25 mouse cellular contexts compared by ENCODE assay signal in the genomic region with DNA sequence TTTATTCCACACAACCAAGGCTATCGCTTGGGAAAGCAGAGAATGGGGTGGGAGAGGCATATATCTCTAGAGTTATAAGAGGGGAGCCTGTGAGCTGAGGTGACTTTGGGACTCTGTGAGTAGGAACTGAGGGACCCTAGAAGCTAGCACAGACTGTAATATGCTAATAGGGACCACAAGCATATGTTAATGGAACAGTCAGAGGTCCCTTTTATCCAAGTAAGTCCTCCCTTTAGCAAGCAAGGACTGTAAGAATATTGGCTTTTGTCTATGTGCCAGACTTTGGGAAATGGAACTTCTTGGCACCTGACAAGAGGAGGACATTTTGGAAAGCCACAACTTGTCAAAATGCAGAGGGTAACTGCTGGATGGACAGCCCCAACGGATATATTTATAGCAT. TPM values are rescaled to one million over a fixed set of nuclear protein-coding genes. Genes with fewer than 3 reads are reported as not detected.
A peak's percentile ranks its signal among the peaks of the same experiment; 100 is the strongest.
DNase-seq lines count a peak whose midpoint lies in the region; ATAC-seq lines count a peak whose summit lies in the region.
"Had no signal": no experiment of that assay in that cellular context is flagged by ENCODE, and none has a peak within 500 bp of the region (broad histone marks: within the 10 kb centered on the region; RNA-seq: fewer than 3 reads in every experiment).

No protein-coding gene starts in this region.

- no peak overlapping the region for H3K9ac ChIP-seq in intestine, embryonic 14.5 days (ENCODE audit: low read length)
- H3K9ac ChIP-seq in intestine, embryonic 16.5 days (ENCODE audit: low read depth, low read length) = no peak overlapping the region
- H3K9ac ChIP-seq in neural tube, embryonic 15.5 days (replicated peaks) = no peak overlapping the region
- H3K9ac ChIP-seq in embryonic facial prominence, embryonic 13.5 days = no peak overlapping the region
- no peak overlapping the region for H3K9ac ChIP-seq in stomach, embryonic 16.5 days (ENCODE audit: low read length)
- H3K9ac ChIP-seq: forebrain, embryonic 12.5 days; hindbrain, embryonic 15.5 days; neural tube, embryonic 12.5 days had no signal

- H3K4me3 ChIP-seq in intestine, embryonic 14.5 days (ENCODE audit: low read depth, low read length) = no peak overlapping the region
- H3K4me3 ChIP-seq in intestine, embryonic 16.5 days (ENCODE audit: low read length) = no peak overlapping the region
- H3K4me3 ChIP-seq in neural tube, embryonic 15.5 days (replicated peaks) = no peak overlapping the region
- H3K4me3 ChIP-seq in embryonic facial prominence, embryonic 13.5 days = no peak overlapping the region
- H3K4me3 ChIP-seq in stomach, embryonic 16.5 days (replicated peaks; ENCODE audit: low read length) = no peak overlapping the region
- H3K4me3 ChIP-seq: forebrain, embryonic 12.5 days; hindbrain, embryonic 15.5 days; neural tube, embryonic 12.5 days had no signal

- peak overlapping the region; percentile 88; the same call in 1 of the 2 replicates for H3K27ac ChIP-seq in intestine, embryonic 14.5 days (ENCODE audit: low read depth)
- no peak overlapping the region for H3K27ac ChIP-seq in intestine, embryonic 16.5 days (ENCODE audit: low read length)
- H3K27ac ChIP-seq in neural tube, embryonic 15.5 days (replicated peaks) = peak overlapping the region; percentile 48; the same call in 1 of the 2 replicates
- H3K27ac ChIP-seq in embryonic facial prominence, embryonic 13.5 days = peak overlapping the region; percentile 84; the same call in 1 of the 2 replicates
- peak overlapping the region; percentile 48 for H3K27ac ChIP-seq in stomach, embryonic 16.5 days (ENCODE audit: low read length)
- H3K27ac ChIP-seq: forebrain, embryonic 12.5 days; hindbrain, embryonic 15.5 days; macrophage; neural tube, embryonic 12.5 days had no signal

- ATAC-seq in intestine, embryonic 14.5 days (replicated peaks; ENCODE audit: low FRiP score, low TSS enrichment, low read depth) = no peak
- no peak for ATAC-seq in intestine, embryonic 16.5 days
- no peak for ATAC-seq in neural tube, embryonic 15.5 days (ENCODE audit: low FRiP score)
- no peak for ATAC-seq in embryonic facial prominence, embryonic 13.5 days (ENCODE audit: insufficient number of reproducible peaks, insufficient read depth, low FRiP score, low TSS enrichment, low read depth)
- no peak for ATAC-seq in stomach, embryonic 16.5 days (ENCODE audit: insufficient read depth, low FRiP score)
- ATAC-seq: CD4-positive, CD25-positive, alpha-beta regulatory T cell, adult 4 months; Patski had no signal

- H3K36me3 ChIP-seq in intestine, embryonic 14.5 days (ENCODE audit: control insufficient read depth, insufficient read depth, low read length) = peaks cover 3% of the 10 kb centered on the region; the same call in 1 of the 2 replicates
- no peaks in the 10 kb centered on the region for H3K36me3 ChIP-seq in intestine, embryonic 16.5 days (ENCODE audit: control insufficient read depth, insufficient read depth, low read length)
- H3K36me3 ChIP-seq in neural tube, embryonic 15.5 days = no peaks in the 10 kb centered on the region
- H3K36me3 ChIP-seq in embryonic facial prominence, embryonic 13.5 days = 0 out of 2 replicates have a peak, but pooled peaks cover 2% of the 10 kb centered on the region
- no peaks in the 10 kb centered on the region for H3K36me3 ChIP-seq in stomach, embryonic 16.5 days (ENCODE audit: control insufficient read depth, insufficient read depth, low read length)
- H3K36me3 ChIP-seq: forebrain, embryonic 12.5 days; hindbrain, embryonic 15.5 days; neural tube, embryonic 12.5 days had no signal

- 36% methylated on average over 2 of the region's 2 CpGs for WGBS in intestine, embryonic 14.5 days
- 39% methylated on average over 2 of the region's 2 CpGs for WGBS in intestine, embryonic 16.5 days
- WGBS in neural tube, embryonic 15.5 days = 19% methylated on average over 2 of the region's 2 CpGs
- 23% methylated on average over 2 of the region's 2 CpGs for WGBS in embryonic facial prominence, embryonic 13.5 days
- 45% methylated on average over 2 of the region's 2 CpGs for WGBS in stomach, embryonic 16.5 days

- H3K27me3 ChIP-seq in intestine, embryonic 14.5 days (replicated peaks; ENCODE audit: control insufficient read depth, insufficient read depth, low read length) = 0 out of 2 replicates have a peak, but pooled peaks cover 3% of the 10 kb centered on the region
- H3K27me3 ChIP-seq in intestine, embryonic 16.5 days (replicated peaks; ENCODE audit: control insufficient read depth, insufficient read depth, low read length) = no peaks in the 10 kb centered on the region
- 0 out of 2 replicates have a peak, but pooled peaks cover 4% of the 10 kb centered on the region for H3K27me3 ChIP-seq in neural tube, embryonic 15.5 days (replicated peaks)
- peaks cover 8% of the 10 kb centered on the region; the same call in 1 of the 2 replicates for H3K27me3 ChIP-seq in embryonic facial prominence, embryonic 13.5 days
- no peaks in the 10 kb centered on the region for H3K27me3 ChIP-seq in stomach, embryonic 16.5 days (ENCODE audit: control insufficient read depth, insufficient read depth, low read length)
- H3K27me3 ChIP-seq: neural tube, embryonic 12.5 days had no signal

- no peak overlapping the region for H3K4me2 ChIP-seq in intestine, embryonic 14.5 days (ENCODE audit: low read length)
- no peak overlapping the region for H3K4me2 ChIP-seq in intestine, embryonic 16.5 days (ENCODE audit: low read depth, low read length)
- no peak overlapping the region for H3K4me2 ChIP-seq in neural tube, embryonic 15.5 days
- H3K4me2 ChIP-seq in embryonic facial prominence, embryonic 13.5 days = peak overlapping the region; percentile 44; the same call in 1 of the 2 replicates
- H3K4me2 ChIP-seq in stomach, embryonic 16.5 days (ENCODE audit: low read depth, low read length) = no peak overlapping the region
- H3K4me2 ChIP-seq: forebrain, embryonic 12.5 days; midbrain, embryonic 11.5 days had no signal

- no peaks in the 10 kb centered on the region for H3K9me3 ChIP-seq in intestine, embryonic 14.5 days (ENCODE audit: control insufficient read depth, low read length)
- H3K9me3 ChIP-seq in intestine, embryonic 16.5 days (ENCODE audit: control insufficient read depth, low read length) = no peaks in the 10 kb centered on the region
- H3K9me3 ChIP-seq in neural tube, embryonic 15.5 days (replicated peaks) = no peaks in the 10 kb centered on the region
- no peaks in the 10 kb centered on the region for H3K9me3 ChIP-seq in embryonic facial prominence, embryonic 13.5 days
- H3K9me3 ChIP-seq in stomach, embryonic 16.5 days (replicated peaks; ENCODE audit: control insufficient read depth, low read length) = no peaks in the 10 kb centered on the region
- H3K9me3 ChIP-seq: forebrain, embryonic 12.5 days; hindbrain, embryonic 15.5 days; neural tube, embryonic 12.5 days had no signal

- peaks cover 38% of the 10 kb centered on the region for H3K4me1 ChIP-seq in intestine, embryonic 14.5 days (replicated peaks; ENCODE audit: control insufficient read depth, insufficient read depth, low read length)
- H3K4me1 ChIP-seq in intestine, embryonic 16.5 days (ENCODE audit: control insufficient read depth, insufficient read depth, low read length) = peaks cover 27% of the 10 kb centered on the region
- peaks cover 27% of the 10 kb centered on the region for H3K4me1 ChIP-seq in neural tube, embryonic 15.5 days
- peaks cover 41% of the 10 kb centered on the region for H3K4me1 ChIP-seq in embryonic facial prominence, embryonic 13.5 days
- H3K4me1 ChIP-seq in stomach, embryonic 16.5 days (ENCODE audit: control insufficient read depth, insufficient read depth, low read length) = peaks cover 24% of the 10 kb centered on the region

- no peak for DNase-seq in intestine, embryonic 14.5 days (ENCODE audit: low spot score)
- DNase-seq in neural tube, embryonic 10.5 days (ENCODE audit: extremely low spot score, low spot score) = no peak
- DNase-seq in spleen, adult 18-20 months = no peak
- DNase-seq in testis, postnatal 10 days (ENCODE audit: low spot score) = no peak
- DNase-seq: adrenal gland, postnatal 25 days; cerebellum, adult 11 months; cerebellum, postnatal 25 days; gastrocnemius, postnatal 10 days; heart, postnatal 36 days; lung, adult 18-20 months; thymus, adult 2 months had no signal

RNA-seq across cellular contexts. Expression of gene Pgghg, which starts 2.3 kb away (rescaled TPM):
- 26.9 and 29.2 TPM in 2 replicates for polyA plus RNA-seq in intestine, embryonic 14.5 days (2014; fragmentation: Nextera tagmentation; extraction: Ambion mirVana)
- polyA plus RNA-seq in intestine, embryonic 16.5 days (2015; fragmentation: Nextera tagmentation; extraction: Ambion mirVana) = 23.4 and 23.6 TPM in 2 replicates
- 6.3 and 10.2 TPM in 2 replicates for polyA plus RNA-seq in neural tube, embryonic 15.5 days (2015; fragmentation: Nextera tagmentation; extraction: Ambion mirVana)
- polyA plus RNA-seq in embryonic facial prominence, embryonic 13.5 days (2015; fragmentation: Nextera tagmentation; extraction: Ambion mirVana) = 25.1 and 25.7 TPM in 2 replicates
- 25.6 and 27.3 TPM in 2 replicates for polyA plus RNA-seq in stomach, embryonic 16.5 days (2015; fragmentation: Nextera tagmentation; extraction: Ambion mirVana)

RNA-seq across cellular contexts. Expression of gene Ifitm5, which starts 11.2 kb away (rescaled TPM):
- 0.94 and 2.3 TPM in 2 replicates for polyA plus RNA-seq in intestine, embryonic 14.5 days (2014; fragmentation: Nextera tagmentation; extraction: Ambion mirVana)
- 2.0 and 2.4 TPM in 2 replicates for polyA plus RNA-seq in intestine, embryonic 16.5 days (2015; fragmentation: Nextera tagmentation; extraction: Ambion mirVana)
- polyA plus RNA-seq in neural tube, embryonic 15.5 days (2015; fragmentation: Nextera tagmentation; extraction: Ambion mirVana) = 3.0 and 4.5 TPM in 2 replicates
- 32.4 and 56.7 TPM in 2 replicates for polyA plus RNA-seq in embryonic facial prominence, embryonic 13.5 days (2015; fragmentation: Nextera tagmentation; extraction: Ambion mirVana)
- 3.8 and 4.4 TPM in 2 replicates for polyA plus RNA-seq in stomach, embryonic 16.5 days (2015; fragmentation: Nextera tagmentation; extraction: Ambion mirVana)
- polyA plus RNA-seq: CD4-positive, CD25-positive, alpha-beta regulatory T cell, adult 4 months had no signal

RNA-seq across cellular contexts. Expression of gene Gm45717, which starts 16.8 kb away (rescaled TPM):
- 0.81 TPM in 1 of 2 replicates, not detected in the other for polyA plus RNA-seq in intestine, embryonic 14.5 days (2014; fragmentation: Nextera tagmentation; extraction: Ambion mirVana)
- polyA plus RNA-seq in intestine, embryonic 16.5 days (2015; fragmentation: Nextera tagmentation; extraction: Ambion mirVana) = 1.0 TPM in 1 of 2 replicates, not detected in the other
- not detected in 2 replicates for polyA plus RNA-seq in neural tube, embryonic 15.5 days (2015; fragmentation: Nextera tagmentation; extraction: Ambion mirVana)
- 1.1 TPM in 1 of 2 replicates, not detected in the other for polyA plus RNA-seq in embryonic facial prominence, embryonic 13.5 days (2015; fragmentation: Nextera tagmentation; extraction: Ambion mirVana)
- not detected in 2 replicates for polyA plus RNA-seq in stomach, embryonic 16.5 days (2015; fragmentation: Nextera tagmentation; extraction: Ambion mirVana)
- polyA plus RNA-seq: forebrain, embryonic 12.5 days; heart, embryonic 14.5 days; hindbrain, embryonic 15.5 days; liver, adult 2 months; macrophage; midbrain, embryonic 11.5 days; neural tube, embryonic 12.5 days; thymus, adult 2 months; urinary bladder, adult 2 months had no signal

RNA-seq across cellular contexts. Expression of gene Ifitm2, which starts 16.9 kb away (rescaled TPM):
- 1,598 and 1,676 TPM in 2 replicates for polyA plus RNA-seq in intestine, embryonic 14.5 days (2014; fragmentation: Nextera tagmentation; extraction: Ambion mirVana)
- polyA plus RNA-seq in intestine, embryonic 16.5 days (2015; fragmentation: Nextera tagmentation; extraction: Ambion mirVana) = 1,203 and 1,252 TPM in 2 replicates
- 197 and 409 TPM in 2 replicates for polyA plus RNA-seq in neural tube, embryonic 15.5 days (2015; fragmentation: Nextera tagmentation; extraction: Ambion mirVana)
- 1,314 and 1,591 TPM in 2 replicates for polyA plus RNA-seq in embryonic facial prominence, embryonic 13.5 days (2015; fragmentation: Nextera tagmentation; extraction: Ambion mirVana)
- polyA plus RNA-seq in stomach, embryonic 16.5 days (2015; fragmentation: Nextera tagmentation; extraction: Ambion mirVana) = 1,006 and 1,276 TPM in 2 replicates

RNA-seq across cellular contexts. Expression of gene Nlrp6, which starts 18.2 kb away (rescaled TPM):
- 12.5 and 18.4 TPM in 2 replicates for polyA plus RNA-seq in intestine, embryonic 14.5 days (2014; fragmentation: Nextera tagmentation; extraction: Ambion mirVana)
- 71.1 and 80.5 TPM in 2 replicates for polyA plus RNA-seq in intestine, embryonic 16.5 days (2015; fragmentation: Nextera tagmentation; extraction: Ambion mirVana)
- 0.67 and 5.6 TPM in 2 replicates for polyA plus RNA-seq in neural tube, embryonic 15.5 days (2015; fragmentation: Nextera tagmentation; extraction: Ambion mirVana)
- polyA plus RNA-seq in embryonic facial prominence, embryonic 13.5 days (2015; fragmentation: Nextera tagmentation; extraction: Ambion mirVana) = 0.20 and 0.30 TPM in 2 replicates
- polyA plus RNA-seq in stomach, embryonic 16.5 days (2015; fragmentation: Nextera tagmentation; extraction: Ambion mirVana) = 9.9 and 10.0 TPM in 2 replicates
- polyA plus RNA-seq: CD4-positive, CD25-positive, alpha-beta regulatory T cell, adult 4 months; heart, embryonic 14.5 days; macrophage; Patski; urinary bladder, adult 2 months had no signal
